Mouse (Mus musculus): ENCODE results near the gene Neurl1b. TPM values are rescaled to one million over a fixed set of nuclear protein-coding genes. Genes with fewer than 3 reads are reported as not detected.
A peak's percentile ranks its signal among the peaks of the same experiment; 100 is the strongest.

The Neurl1b gene
- polyA plus RNA-seq, 1 experiment, result 7.9 TPM

DNA sequence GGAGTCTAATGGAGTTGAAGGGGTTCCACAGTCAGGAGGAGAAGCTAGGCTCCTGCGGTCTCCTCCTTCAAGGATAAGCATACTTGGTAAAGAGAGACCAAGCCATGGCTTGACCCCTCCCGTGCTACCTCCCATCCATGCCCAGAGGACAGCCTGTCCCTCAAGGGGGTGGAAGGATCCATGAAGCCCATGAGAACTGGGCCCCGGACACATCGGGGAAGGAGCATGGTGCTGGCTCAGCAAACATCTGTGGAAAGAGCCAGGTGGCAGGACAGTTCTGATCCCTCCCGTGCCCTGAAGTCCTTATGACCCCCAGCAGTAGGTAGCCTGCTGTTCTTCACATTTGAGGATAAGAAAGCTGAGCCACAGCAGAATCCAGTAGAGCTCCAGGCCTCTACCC lies 48.8 kb downstream of the Neurl1b start:
- WGBS, result 85% methylated on average over 5 of the region's 5 CpGs
- no peak overlapping the region for H3K4me3 ChIP-seq (ENCODE audit: extremely low read depth, insufficient read depth, insufficient read length)
- H3K36me3 ChIP-seq (ENCODE audit: control insufficient read depth, insufficient read depth, low read length), result no peaks in the 10 kb centered on the region
- no peaks in the 10 kb centered on the region for H3K27me3 ChIP-seq (ENCODE audit: control insufficient read depth, insufficient read depth, low read length)
- TF ChIP-seq POLR2A (IDR thresholded peaks at IDR 0.05; ENCODE audit: low read depth, low read length) (no peak), CTCF (IDR thresholded peaks at IDR 0.05; ENCODE audit: extremely low read depth, insufficient read depth, insufficient read length, insufficient replicate concordance) (no peak)
- no peak for DNase-seq (ENCODE audit: low read depth in 1 of 2, low spot score in 2 of 2)
- H3K4me1 ChIP-seq (ENCODE audit: control insufficient read depth, insufficient read depth, insufficient read length), result no peaks in the 10 kb centered on the region
- peak overlapping the region; percentile 55; the same call in 1 of the 2 replicates for H3K27ac ChIP-seq (ENCODE audit: insufficient read depth, low read length)

DNA sequence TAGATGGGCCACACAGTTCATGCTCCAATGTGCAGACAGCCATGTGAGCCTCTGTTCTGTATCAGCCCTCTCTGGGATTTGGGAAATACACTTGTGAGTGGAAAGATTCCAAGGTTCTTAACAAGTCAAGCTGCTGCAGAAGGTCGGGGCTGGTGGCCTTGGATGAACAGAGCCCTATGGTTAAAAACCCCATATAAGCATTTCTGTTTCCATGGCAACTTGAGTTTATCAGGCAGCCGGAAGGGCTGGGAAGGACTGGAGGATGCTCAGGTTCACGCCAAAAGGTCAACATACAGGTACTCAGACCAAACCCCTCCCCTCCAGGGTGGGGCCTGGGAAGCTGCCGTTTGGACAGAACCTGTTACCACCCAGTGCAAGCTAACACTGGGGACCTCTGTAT lies 49.4 kb downstream of the Neurl1b start:
- Histone ChIP-seq H3K4me1 (ENCODE audit: control insufficient read depth, insufficient read depth, insufficient read length) (no peaks in the 10 kb centered on the region), H3K4me3 (ENCODE audit: extremely low read depth, insufficient read depth, insufficient read length) (no peak overlapping the region), H3K27me3 (ENCODE audit: control insufficient read depth, insufficient read depth, low read length) (no peaks in the 10 kb centered on the region), H3K36me3 (ENCODE audit: control insufficient read depth, insufficient read depth, low read length) (no peaks in the 10 kb centered on the region), H3K27ac (ENCODE audit: insufficient read depth, low read length) (peak overlapping the region; percentile 69)
- TF ChIP-seq POLR2A (IDR thresholded peaks at IDR 0.05; ENCODE audit: low read depth, low read length), result no peak
- TF ChIP-seq CTCF (IDR thresholded peaks at IDR 0.05; ENCODE audit: extremely low read depth, insufficient read depth, insufficient read length, insufficient replicate concordance), result no peak
- no peak for DNase-seq (ENCODE audit: low read depth in 1 of 2, low spot score in 2 of 2)
- 61% methylated on average over 4 of the region's 4 CpGs for WGBS

DNA sequence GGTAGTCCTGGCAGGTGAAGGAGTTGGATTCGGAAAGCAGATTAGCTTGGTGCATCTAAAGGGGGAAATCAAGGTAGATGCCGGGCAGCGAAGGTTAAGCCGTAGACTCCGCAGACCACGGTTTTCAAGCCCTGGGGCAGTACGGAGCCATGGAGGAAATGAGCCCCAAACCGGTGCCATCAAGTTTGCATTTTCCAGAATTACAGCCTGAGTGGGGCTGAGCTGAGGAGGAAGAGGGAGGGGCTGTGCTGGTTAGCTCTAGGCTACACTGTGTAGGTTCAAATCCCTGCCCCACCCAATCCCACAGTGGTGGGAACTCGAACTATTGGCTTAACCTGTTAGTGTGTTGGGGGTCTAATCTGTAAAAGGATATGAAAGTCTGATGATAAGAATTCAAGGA lies 49.9 kb downstream of the Neurl1b start:
- Histone ChIP-seq H3K27me3 (ENCODE audit: control insufficient read depth, insufficient read depth, low read length) (no peaks in the 10 kb centered on the region), H3K27ac (ENCODE audit: insufficient read depth, low read length) (peak overlapping the region; percentile 69), H3K36me3 (ENCODE audit: control insufficient read depth, insufficient read depth, low read length) (no peaks in the 10 kb centered on the region), H3K4me3 (ENCODE audit: extremely low read depth, insufficient read depth, insufficient read length) (no peak overlapping the region), H3K4me1 (ENCODE audit: control insufficient read depth, insufficient read depth, insufficient read length) (no peaks in the 10 kb centered on the region)
- TF ChIP-seq CTCF (IDR thresholded peaks at IDR 0.05; ENCODE audit: extremely low read depth, insufficient read depth, insufficient read length, insufficient replicate concordance), result no peak
- TF ChIP-seq POLR2A (IDR thresholded peaks at IDR 0.05; ENCODE audit: low read depth, low read length), result no peak
- DNase-seq (ENCODE audit: low read depth in 1 of 2, low spot score in 2 of 2), result no peak
- WGBS, result 82% methylated on average over 9 of the region's 9 CpGs

DNA sequence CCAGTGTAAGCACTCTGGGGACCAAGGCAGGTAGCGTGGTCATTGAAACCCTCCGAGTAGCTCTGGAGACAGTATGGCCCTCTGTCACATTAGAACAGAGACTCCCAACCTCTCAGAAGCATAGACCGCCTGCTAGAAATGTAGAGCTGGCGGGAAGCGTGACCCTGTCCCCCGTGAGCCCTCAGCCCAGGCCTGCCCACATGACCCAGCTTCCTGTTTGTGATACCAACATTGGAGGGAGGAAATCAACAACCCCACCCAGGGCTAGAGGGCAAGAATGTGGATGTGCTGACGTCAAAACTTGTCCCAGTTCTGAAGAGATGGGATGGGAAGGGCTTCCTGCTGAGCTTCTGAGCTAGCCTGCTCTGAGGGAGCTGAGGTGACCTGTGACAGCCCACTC lies 50.3 kb downstream of the Neurl1b start:
- Histone ChIP-seq H3K36me3 (ENCODE audit: control insufficient read depth, insufficient read depth, low read length) (no peaks in the 10 kb centered on the region), H3K4me3 (ENCODE audit: extremely low read depth, insufficient read depth, insufficient read length) (no peak overlapping the region), H3K27ac (ENCODE audit: insufficient read depth, low read length) (peak overlapping the region; percentile 69), H3K4me1 (ENCODE audit: control insufficient read depth, insufficient read depth, insufficient read length) (no peaks in the 10 kb centered on the region), H3K27me3 (ENCODE audit: control insufficient read depth, insufficient read depth, low read length) (no peaks in the 10 kb centered on the region)
- DNase-seq (ENCODE audit: low read depth in 1 of 2, low spot score in 2 of 2), result no peak
- no peak for TF ChIP-seq POLR2A (IDR thresholded peaks at IDR 0.05; ENCODE audit: low read depth, low read length)
- no peak for TF ChIP-seq CTCF (IDR thresholded peaks at IDR 0.05; ENCODE audit: extremely low read depth, insufficient read depth, insufficient read length, insufficient replicate concordance)
- 56% methylated on average over 7 of the region's 7 CpGs for WGBS

DNA sequence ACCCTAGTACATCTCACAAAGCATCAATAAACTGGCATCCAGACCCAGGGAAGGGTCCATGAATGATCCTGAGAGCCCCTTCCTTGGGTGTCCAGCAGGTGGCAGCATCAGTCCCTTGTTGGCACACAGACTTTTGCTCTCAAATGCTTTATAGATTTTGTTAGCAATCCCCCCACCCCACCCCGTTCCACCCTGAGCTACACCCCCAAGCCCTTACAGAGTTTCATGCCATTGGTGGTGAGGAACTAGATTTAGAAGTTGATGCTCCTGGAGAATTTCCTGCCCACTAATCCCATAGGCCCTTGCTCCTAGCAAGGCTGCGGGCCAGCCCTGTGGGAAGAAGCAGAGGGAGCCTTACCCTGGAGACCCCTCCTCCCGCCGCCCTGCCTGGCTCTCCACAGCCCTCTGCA lies 52.1 kb downstream of the Neurl1b start:
- Histone ChIP-seq H3K27me3 (ENCODE audit: control insufficient read depth, insufficient read depth, low read length) (no peaks in the 10 kb centered on the region), H3K27ac (ENCODE audit: insufficient read depth, low read length) (no peak overlapping the region), H3K4me3 (ENCODE audit: extremely low read depth, insufficient read depth, insufficient read length) (no peak overlapping the region), H3K4me1 (ENCODE audit: control insufficient read depth, insufficient read depth, insufficient read length) (no peaks in the 10 kb centered on the region), H3K36me3 (ENCODE audit: control insufficient read depth, insufficient read depth, low read length) (no peaks in the 10 kb centered on the region)
- TF ChIP-seq CTCF (IDR thresholded peaks at IDR 0.05; ENCODE audit: extremely low read depth, insufficient read depth, insufficient read length, insufficient replicate concordance) (peak; percentile 90; the same call in 1 of the 2 replicates), POLR2A (IDR thresholded peaks at IDR 0.05; ENCODE audit: low read depth, low read length) (no peak)
- 24% methylated on average over 4 of the region's 4 CpGs for WGBS
- peak; percentile 32 to 71 for DNase-seq (ENCODE audit: low read depth in 1 of 2, low spot score in 2 of 2)

DNA sequence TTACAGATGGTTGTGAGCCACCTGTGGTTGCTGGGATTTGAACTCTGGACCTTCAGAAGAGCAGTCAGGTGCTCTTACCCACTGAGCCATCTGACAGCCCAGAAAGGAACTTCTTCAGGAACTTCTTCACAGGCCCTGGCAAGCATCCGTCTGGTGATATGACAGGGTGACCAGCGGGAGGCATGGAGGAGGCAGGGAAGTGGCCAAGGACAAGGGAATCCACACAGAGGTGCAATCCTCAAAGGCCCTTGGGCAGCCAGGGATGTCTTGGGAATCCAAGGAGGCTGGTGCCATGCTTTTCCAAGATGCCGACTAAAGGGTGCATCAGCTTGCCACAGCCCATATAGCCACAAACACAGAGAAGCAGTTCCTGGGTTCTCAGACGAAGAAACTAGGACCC lies 53.0 kb downstream of the Neurl1b start:
- H3K36me3 ChIP-seq (ENCODE audit: control insufficient read depth, insufficient read depth, low read length), result no peaks in the 10 kb centered on the region
- no peak overlapping the region for H3K27ac ChIP-seq (ENCODE audit: insufficient read depth, low read length)
- H3K27me3 ChIP-seq (ENCODE audit: control insufficient read depth, insufficient read depth, low read length), result no peaks in the 10 kb centered on the region
- WGBS, result 85% methylated on average over 4 of the region's 4 CpGs
- no peaks in the 10 kb centered on the region for H3K4me1 ChIP-seq (ENCODE audit: control insufficient read depth, insufficient read depth, insufficient read length)
- no peak overlapping the region for H3K4me3 ChIP-seq (ENCODE audit: extremely low read depth, insufficient read depth, insufficient read length)
- DNase-seq (ENCODE audit: low read depth in 1 of 2, low spot score in 2 of 2), result no peak
- TF ChIP-seq CTCF (IDR thresholded peaks at IDR 0.05; ENCODE audit: extremely low read depth, insufficient read depth, insufficient read length, insufficient replicate concordance) (no peak), POLR2A (IDR thresholded peaks at IDR 0.05; ENCODE audit: low read depth, low read length) (no peak)

DNA sequence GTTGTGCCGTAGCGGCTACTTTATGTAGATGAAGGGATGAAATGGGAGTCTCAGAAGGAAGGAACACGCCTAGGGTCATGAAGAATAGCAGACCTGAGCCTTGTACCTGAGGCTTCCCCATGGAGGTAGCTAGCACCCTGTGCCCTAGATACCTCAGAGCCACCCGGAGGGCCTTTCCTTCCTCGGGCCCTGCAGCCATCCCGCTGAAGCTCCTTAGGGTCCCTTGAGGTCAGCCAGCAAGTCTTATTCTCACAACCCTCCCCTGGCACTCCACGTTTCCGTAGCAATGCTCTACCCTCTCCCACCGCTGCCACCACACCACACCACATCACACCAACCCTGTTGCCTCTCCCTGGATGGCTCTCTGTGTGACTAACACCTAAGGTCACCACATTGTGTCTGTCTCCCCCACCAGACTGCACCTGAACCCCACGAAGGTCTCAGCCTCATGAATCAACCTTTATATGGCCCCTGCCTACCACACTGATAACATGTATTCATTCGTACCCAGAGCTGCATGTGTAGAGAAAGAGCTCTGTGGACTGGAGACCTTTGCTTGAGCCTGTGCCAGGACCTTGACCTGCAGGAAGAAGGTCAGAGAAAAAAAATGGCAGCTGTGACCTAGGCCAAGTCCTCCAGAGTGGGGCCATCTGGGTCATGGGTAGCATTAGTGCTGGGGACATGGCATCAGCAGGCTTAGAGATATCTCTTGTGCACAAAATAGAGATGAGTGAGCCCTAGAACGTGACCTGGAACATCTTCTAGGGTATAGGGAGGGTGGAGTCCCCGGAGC lies 53.7 kb downstream of the Neurl1b start:
- Histone ChIP-seq H3K27me3 (ENCODE audit: control insufficient read depth, insufficient read depth, low read length) (no peaks in the 10 kb centered on the region), H3K36me3 (ENCODE audit: control insufficient read depth, insufficient read depth, low read length) (no peaks in the 10 kb centered on the region), H3K27ac (ENCODE audit: insufficient read depth, low read length) (no peak overlapping the region), H3K4me3 (ENCODE audit: extremely low read depth, insufficient read depth, insufficient read length) (no peak overlapping the region), H3K4me1 (ENCODE audit: control insufficient read depth, insufficient read depth, insufficient read length) (no peaks in the 10 kb centered on the region)
- DNase-seq (ENCODE audit: low read depth in 1 of 2, low spot score in 2 of 2), result no peak
- TF ChIP-seq POLR2A (IDR thresholded peaks at IDR 0.05; ENCODE audit: low read depth, low read length) (no peak), CTCF (IDR thresholded peaks at IDR 0.05; ENCODE audit: extremely low read depth, insufficient read depth, insufficient read length, insufficient replicate concordance) (no peak)
- 88% methylated on average over 13 of the region's 13 CpGs for WGBS
